Mouse (Mus musculus) liver, postnatal 0 days (tissue): ENCODE measurements around the gene Mapk10.

Experiments used
- CTCF ChIP-seq: sonication (generic); IDR thresholded peaks from 2 replicates; pipeline ENCODE4 v1.5.1; 2016; ENCODE audit warnings: antibody characterized with exemption, low read depth
- EP300 ChIP-seq: IDR thresholded peaks from 2 replicates; pipeline ENCODE4 v1.6.1; 2016; ENCODE audit warnings: antibody characterized with exemption, low read depth, mild to moderate bottlenecking

DNA sequence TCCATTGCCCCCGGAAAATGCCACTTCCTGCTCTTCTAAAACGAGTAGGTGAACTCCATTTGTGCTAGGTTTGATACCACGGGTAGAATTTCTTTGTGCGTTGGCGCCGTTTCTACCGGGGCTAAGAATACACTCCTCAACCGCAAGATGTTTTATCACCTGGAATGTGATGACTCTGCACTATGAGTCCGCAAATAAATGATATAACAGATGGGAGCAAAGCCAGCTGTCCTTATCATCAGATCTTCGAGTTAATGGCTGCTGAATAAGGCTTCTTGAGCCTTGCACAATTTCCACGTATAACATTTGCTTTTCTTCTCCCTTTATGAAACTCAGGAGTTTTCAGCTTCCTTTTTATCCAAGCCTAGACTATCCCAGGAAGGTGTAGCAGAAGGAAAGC lies 351.4 kb downstream of the Mapk10 start:
- TF ChIP-seq CTCF (no peak), EP300 (no peak)
